Mouse (Mus musculus): ENCODE measurements at regions not wholly inside any gene's neighbourhood (a gene's known extent, or its start where the extent isn't known, plus 50 kb on each side); places are given as distances from the start of the nearest gene placed in this dataset.

DNA sequence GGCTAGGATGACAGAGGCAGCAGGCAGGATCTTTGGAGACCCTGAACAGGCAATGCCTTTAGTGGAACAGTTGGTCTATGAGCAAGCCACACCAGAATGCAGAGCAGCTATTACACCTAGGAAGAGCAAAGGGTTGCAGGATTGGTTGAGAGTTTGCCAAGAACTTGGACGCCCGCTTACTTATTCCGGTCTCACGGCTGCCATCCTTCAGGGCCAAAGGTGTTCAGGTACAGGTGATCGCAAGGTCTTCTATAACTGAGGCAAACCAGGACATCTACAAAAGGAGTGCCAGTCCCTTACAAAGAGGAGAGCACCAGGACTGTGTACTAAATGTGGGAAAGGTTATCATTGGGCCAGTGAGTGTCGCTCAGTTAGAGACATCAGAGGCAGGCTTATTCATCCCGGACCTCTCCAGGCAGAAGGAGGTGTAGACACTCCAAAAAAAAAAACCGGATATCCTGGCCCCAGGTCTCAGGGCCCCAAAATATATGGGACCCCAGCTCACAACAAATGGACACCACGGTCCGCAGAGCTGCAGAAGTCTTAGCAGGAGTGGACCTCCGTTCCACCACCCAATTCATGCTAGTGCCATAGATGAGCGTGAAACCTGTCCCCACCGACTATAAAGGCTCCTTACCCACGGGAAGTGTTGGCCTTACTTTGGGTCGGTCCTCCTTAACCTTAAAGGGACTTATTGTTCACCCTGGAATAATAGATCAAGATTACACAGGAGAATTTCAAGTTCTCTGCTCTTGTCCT, 77.4 kb downstream of the Prl2c2 start:
- no peak for TF ChIP-seq POLR2A (IDR thresholded peaks at IDR 0.05; ENCODE audit: borderline replicate concordance, low read depth, low read length)
- TF ChIP-seq CTCF (IDR thresholded peaks at IDR 0.05; ENCODE audit: low read depth, low read length) = no peak
